Mouse (Mus musculus) liver, embryonic 14.5 days (tissue): ENCODE measurements at regions not wholly inside any gene's neighbourhood (a gene's known extent, or its start where the extent isn't known, plus 50 kb on each side); places are given as distances from the start of the nearest gene placed in this dataset.
A peak's percentile ranks its signal among the peaks of the same experiment; 100 is the strongest.
"Not testable (repeated sequence)": the region's sequence is repeated elsewhere in the genome, so short reads cannot be mapped to it uniquely, and the experiment has no call there.

Source experiments
- ATAC-seq: fragments of 200-750 bp; cut with Nextera tagmentation; 2 replicates; pipeline ENCODE4 v1.8.0; 2017; ENCODE audit warnings: moderate number of reproducible peaks, mild to moderate bottlenecking, moderate library complexity; ENCODE audit not compliant: insufficient read depth
- DNase-seq, 3 experiments: peaks; one replicate each; pipeline ENCODE4 v3.0.0-alpha.2; 2012 to 2013; ENCODE audit warnings: low read depth in 3 of 3, low spot score in 3 of 3
- H3K27ac ChIP-seq: fragments of 300-500 bp; sonication (generic); 2 replicates; pipeline ENCODE4 v1.5.1; 2014; ENCODE audit warnings: moderate library complexity, mild to moderate bottlenecking, control low read depth, inconsistent platforms
- H3K27me3 ChIP-seq: fragments of 300-500 bp; sonication (generic); 2 replicates; pipeline ENCODE4 v1.6.1; 2014; ENCODE audit warnings: mild to moderate bottlenecking, low read length, moderate library complexity; ENCODE audit not compliant: control insufficient read depth, insufficient read depth
- H3K36me3 ChIP-seq: fragments of 300-500 bp; sonication (generic); replicated peaks from 2 replicates; pipeline ENCODE4 v1.6.1; 2014; ENCODE audit warnings: low read depth; ENCODE audit not compliant: control insufficient read depth, insufficient read depth
- H3K4me1 ChIP-seq, 2 experiments: fragments of 200-500 bp in 1 of 2; fragments of 300-500 bp in 1 of 2; sonication (generic) in 1 of 2; replicated peaks; 2 replicates each; pipeline ENCODE4 v1.6.1; 2012 to 2014; ENCODE audit warnings: antibody characterized with exemption in 1 of 2, inconsistent platforms in 1 of 2, low read length in 1 of 2; ENCODE audit not compliant: control insufficient read depth in 2 of 2, insufficient read depth in 2 of 2
- H3K4me2 ChIP-seq: fragments of 300-500 bp; sonication (generic); 2 replicates; pipeline ENCODE4 v1.6.1; 2014; ENCODE audit warnings: low read depth, mild to moderate bottlenecking, control low read depth, moderate library complexity
- H3K4me3 ChIP-seq, 2 experiments: fragments of 200-500 bp in 1 of 2; fragments of 300-500 bp in 1 of 2; sonication (generic) in 1 of 2; 2 replicates each; pipeline ENCODE4 v1.5.1; 2012 to 2014; ENCODE audit warnings: low read depth in 2 of 2, low read length in 2 of 2, mild to moderate bottlenecking in 2 of 2, control low read depth in 1 of 2, inconsistent platforms in 1 of 2, moderate library complexity in 1 of 2; ENCODE audit not compliant: insufficient read depth in 1 of 2
- H3K9ac ChIP-seq: fragments of 300-500 bp; sonication (generic); replicated peaks from 2 replicates; pipeline ENCODE4 v1.6.1; 2014; ENCODE audit warnings: mild to moderate bottlenecking, control low read depth, moderate library complexity
- H3K9me3 ChIP-seq: fragments of 300-500 bp; sonication (generic); 2 replicates; pipeline ENCODE4 v1.6.1; 2016; ENCODE audit warnings: low read length, mixed read lengths; ENCODE audit not compliant: control insufficient read depth
- CTCF ChIP-seq: IDR thresholded peaks from 2 replicates; pipeline ENCODE4 v1.5.1; 2016; ENCODE audit warnings: antibody characterized with exemption, low read depth, control low read depth
- EP300 ChIP-seq: IDR thresholded peaks from 2 replicates; pipeline ENCODE4 v1.6.1; 2016; ENCODE audit warnings: antibody characterized with exemption, low read depth
- WGBS: fragments of 180-500 bp; shearing (Covaris S2); extraction: QIAGEN DNeasy Blood & Tissue Kit; methylation state at CpG from one replicate; pipeline ENCODE4 v1.1.7; 2014; ENCODE audit not compliant: insufficient replicate concordance; 5-methylcytosine and 5-hydroxymethylcytosine counted together

DNA sequence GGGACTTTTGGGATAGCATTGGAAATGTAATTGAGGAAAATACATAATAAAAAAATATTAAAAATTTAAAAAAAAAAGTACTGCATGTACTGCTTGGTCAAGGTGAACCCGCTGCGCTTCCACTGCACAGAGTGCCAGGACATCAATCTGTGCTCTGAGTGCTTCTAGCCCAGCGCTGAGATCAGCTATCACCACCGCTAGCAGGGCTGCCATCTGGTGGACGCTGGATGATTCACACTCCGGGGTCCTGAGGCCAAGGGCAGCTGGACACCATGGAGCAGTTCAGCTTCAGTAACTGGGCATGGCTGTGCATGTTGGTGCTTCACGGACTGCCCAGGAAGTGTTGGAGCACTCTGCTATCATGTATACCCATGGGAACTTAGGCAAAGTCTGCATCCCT, 102.1 kb upstream of the Syn3 start:
- not testable (repeated sequence) for H3K4me2 ChIP-seq, H3K27ac ChIP-seq, H3K36me3 ChIP-seq, H3K4me3 ChIP-seq, H3K9me3 ChIP-seq, DNase-seq, H3K27me3 ChIP-seq, ATAC-seq, H3K9ac ChIP-seq, H3K4me1 ChIP-seq
- TF ChIP-seq CTCF: peak; percentile 37
- 36% methylated on average over 7 of the region's 7 CpGs for WGBS

- not testable (repeated sequence) for ATAC-seq, H3K4me3 ChIP-seq, H3K9ac ChIP-seq, H3K4me1 ChIP-seq, H3K4me2 ChIP-seq, H3K27ac ChIP-seq, H3K36me3 ChIP-seq, H3K27me3 ChIP-seq, DNase-seq, H3K9me3 ChIP-seq
- WGBS: 78% methylated on average over 7 of the region's 7 CpGs
Observed at GRCm38 (mm10) chr10:86599991-86600390, 101.3 kb upstream of the Syn3 start.

DNA sequence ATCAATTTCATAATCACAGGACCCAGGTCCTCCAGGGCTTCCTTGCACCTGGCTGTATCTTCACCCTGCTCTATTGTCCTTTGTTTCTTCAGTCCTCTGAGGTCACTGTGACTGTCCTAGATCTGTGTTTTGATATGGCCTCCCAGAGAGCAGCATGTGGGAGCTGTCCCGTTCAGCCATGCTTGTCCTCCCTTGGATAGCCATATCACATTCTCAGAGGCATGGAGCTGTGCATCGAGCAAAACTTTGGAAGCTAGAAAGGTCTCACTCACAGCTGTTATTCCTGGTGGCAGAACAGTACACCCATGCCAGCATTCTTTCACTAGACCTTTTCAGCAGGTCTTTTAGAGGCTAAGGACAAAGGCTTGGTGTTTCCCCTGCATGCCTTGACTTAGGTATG, 91.5 kb upstream of the Syn3 start:
- H3K36me3 ChIP-seq, H3K4me1 ChIP-seq, H3K4me2 ChIP-seq, ATAC-seq, DNase-seq, H3K9ac ChIP-seq, H3K4me3 ChIP-seq, H3K27ac ChIP-seq, H3K9me3 ChIP-seq, H3K27me3 ChIP-seq: not testable (repeated sequence)
- WGBS: 62% methylated on average over 2 of the region's 2 CpGs

DNA sequence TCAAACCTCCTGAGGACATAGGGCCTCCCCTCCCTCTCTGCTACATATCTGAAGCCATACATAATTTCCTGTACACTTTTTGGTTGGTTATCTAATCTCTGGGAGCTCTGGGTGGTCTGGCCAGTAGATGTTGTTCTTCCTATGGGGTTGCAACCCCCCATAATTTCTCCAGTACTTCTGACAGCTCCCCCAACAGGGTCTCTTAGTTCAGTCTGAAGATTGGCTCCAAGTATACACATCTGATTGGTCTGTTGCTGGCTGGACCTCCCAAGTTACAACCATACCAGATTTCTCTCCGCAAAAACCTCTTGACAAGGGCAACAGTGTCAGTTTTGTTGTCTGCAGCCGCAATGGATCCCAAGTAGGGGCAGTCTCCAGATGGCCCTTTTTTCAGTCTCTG, 68.2 kb upstream of the Syn3 start:
- DNase-seq, ATAC-seq, H3K27me3 ChIP-seq, H3K27ac ChIP-seq, H3K9ac ChIP-seq, H3K4me2 ChIP-seq, H3K4me3 ChIP-seq, H3K36me3 ChIP-seq, H3K4me1 ChIP-seq, H3K9me3 ChIP-seq: not testable (repeated sequence)
- WGBS: 60% methylated on average over 2 of the region's 2 CpGs

- WGBS: 44% methylated on average over 8 of the region's 8 CpGs
- Histone ChIP-seq H3K27ac (no peak overlapping the region), H3K27me3 (no peaks in the 10 kb centered on the region), H3K4me3 (no peak overlapping the region), H3K36me3 (no peaks in the 10 kb centered on the region), H3K9ac (no peak overlapping the region), H3K4me1 (no peaks in the 10 kb centered on the region), H3K9me3 (no peaks in the 10 kb centered on the region), H3K4me2 (no peak overlapping the region)
- no peak for ATAC-seq
- TF ChIP-seq EP300: no peak
- TF ChIP-seq CTCF: peak; percentile 59
- DNase-seq: no peak
Observed at GRCm38 (mm10) chr10:86555843-86556242, 57.1 kb upstream of the Syn3 start.
